Mouse (Mus musculus) left cerebral cortex, postnatal 36 days (tissue): ENCODE results near the gene Ap1g2. TPM values are rescaled to one million over a fixed set of nuclear protein-coding genes. Genes with fewer than 3 reads are reported as not detected.

Experiments used
- DNase-seq, 2 experiments: peaks; one replicate each; pipeline ENCODE4 v3.0.0; 2021 to 2022; ENCODE audit warnings: low spot score in 2 of 2, mixed read lengths in 1 of 2
- intact Hi-C: fragments of 180-260 bp; cut with DNase I; formaldehyde crosslinking; loops from one replicate; pipeline ENCODE4 v1.15.1; 2025
- total RNA-seq, 2 experiments: library from RNA; stranded (reverse); gene quantifications; 2 replicates each; pipeline ENCODE4 v1.2.3; 2021

Ap1g2 gene
- total RNA-seq, 2 experiments from 2014 or later: 6.3 to 20.1 TPM

DNA sequence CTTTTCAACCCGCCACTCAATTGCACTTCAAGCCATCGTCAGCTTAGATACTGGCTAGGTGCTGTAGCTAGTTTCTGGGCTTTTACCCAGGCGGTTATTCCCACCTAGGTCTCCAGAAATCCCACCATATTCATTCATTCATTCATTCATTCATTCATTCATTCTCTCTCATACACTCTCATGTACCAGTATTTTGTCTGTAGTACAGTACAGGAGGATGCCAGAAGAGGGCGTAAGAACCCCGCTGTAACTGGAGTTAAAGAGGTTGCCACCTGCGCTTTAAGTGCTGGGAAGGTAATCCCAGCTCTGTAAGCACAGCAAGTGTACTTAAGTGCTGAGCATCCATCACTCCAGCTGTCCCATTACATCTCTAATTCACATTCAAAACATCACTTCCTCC is 12.5 kb downstream of the Ap1g2 start:
- intact Hi-C loops: loop anchor here (5.0 kb wide), 1 partner anchor 197 kb away; no protein-coding TSS in a partner anchor
- no peak for DNase-seq

DNA sequence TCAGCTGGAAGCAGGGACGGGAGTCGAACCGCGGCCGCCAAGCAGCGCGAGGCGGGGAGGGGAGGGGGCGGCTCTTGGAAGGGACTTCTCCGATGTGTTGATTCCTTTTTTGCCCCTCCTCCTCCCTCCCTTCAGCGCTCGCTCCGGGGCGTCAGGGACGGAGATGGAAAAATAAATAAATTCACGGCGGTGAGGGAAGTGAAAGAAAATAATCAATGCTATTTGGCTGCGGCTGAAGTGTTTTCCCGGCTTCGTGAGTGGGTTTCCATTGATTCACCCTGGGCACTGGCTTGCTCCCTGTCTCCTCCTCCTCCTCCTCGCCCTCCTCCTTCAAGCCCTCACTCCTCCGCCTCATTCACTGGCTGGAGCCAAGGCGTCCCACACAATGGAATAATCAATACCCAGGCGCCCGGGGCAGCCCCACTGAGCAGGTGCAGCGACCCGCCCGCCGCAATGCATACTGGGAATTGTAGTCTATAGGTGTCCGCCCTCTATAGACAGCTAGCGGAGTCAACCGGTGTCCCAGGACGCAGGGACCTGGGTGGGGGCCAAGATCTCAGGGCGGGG is 14.3 kb downstream of the Ap1g2 start, which contains the start of gene Zfhx2:
Gene Zfhx2 (minus strand): TSS at position 314 of the 567 bp plus-strand sequence.
- intact Hi-C loops: loop anchor here (5.0 kb wide), 1 partner anchor 195 kb away; no protein-coding TSS in a partner anchor

DNA sequence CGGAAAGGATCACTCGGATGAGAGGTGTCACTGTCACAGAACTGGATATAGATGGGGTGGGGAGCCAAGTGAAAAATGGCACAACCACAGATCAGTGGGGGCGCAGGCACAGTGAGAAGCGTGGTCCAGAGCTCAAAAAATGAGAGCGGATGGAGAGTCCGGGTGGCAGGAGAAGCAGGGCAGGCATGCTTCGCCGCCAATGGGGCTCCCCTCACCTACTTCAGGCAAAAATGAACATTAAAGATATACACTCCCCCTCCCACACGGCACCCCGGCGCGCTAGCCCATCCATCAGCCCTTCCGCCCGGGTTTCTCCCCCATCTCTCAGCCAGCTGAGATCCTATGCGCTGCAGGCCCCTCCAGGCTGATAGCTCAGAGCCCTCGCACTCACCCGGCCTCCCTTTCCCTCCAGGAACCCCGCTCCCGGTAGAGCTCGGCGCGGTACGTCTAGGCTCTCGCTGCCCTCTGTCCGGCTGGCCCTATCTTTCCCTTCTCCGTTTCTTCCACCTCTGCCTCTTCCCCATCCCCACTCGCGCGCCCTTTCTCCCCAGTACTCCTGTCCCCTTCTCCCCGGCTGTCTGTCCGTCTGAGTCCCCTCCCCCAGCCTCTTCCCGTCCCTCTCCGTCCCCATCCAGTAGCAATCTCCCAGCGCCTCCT is 15.1 kb downstream of the Ap1g2 start:
- intact Hi-C loops: loop anchor here (2.0 to 5.0 kb wide), 2 partner anchors 37 to 194 kb away; no protein-coding TSS in a partner anchor
- DNase-seq: no peak

More for the DNA sequence above, 14.3 kb downstream of the Ap1g2 start, which contains the start of gene Zfhx2:
- peak; percentile 95 for DNase-seq

DNA sequence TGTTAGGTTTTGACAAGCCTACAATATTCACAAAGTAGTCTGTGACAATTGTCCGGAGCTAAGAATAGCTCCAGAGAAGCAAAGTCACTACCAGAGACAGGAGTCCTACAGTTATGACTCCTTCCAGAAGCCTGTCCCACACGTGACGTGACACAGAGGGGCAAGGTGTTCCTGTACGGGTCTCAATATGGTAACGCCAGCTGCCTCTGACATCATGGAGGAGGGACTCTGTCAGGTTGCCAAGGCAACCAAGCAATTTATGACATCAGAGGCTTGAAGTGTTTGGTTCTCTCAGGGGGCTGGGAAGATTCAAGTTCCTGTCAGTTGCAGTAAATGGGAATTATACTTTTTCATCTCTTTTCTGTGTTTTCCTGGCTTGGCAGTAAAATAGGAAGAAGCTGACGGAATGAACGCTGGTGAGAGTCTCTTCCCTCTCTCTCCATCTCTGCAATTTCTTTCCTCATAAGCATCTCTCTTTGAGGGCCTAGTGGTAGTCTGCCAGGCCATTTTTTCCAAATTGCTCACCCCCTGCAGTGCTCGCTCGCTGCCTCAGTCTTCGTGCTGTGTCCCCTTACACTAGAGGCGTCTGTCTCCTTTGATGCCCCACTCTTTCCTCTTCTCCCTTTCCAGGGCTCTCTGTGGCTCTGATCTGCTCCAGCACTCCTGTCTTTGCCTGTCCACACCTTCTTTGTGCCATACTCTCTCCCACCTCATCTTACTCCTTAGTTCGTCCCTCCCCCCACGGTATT is 17.0 kb downstream of the Ap1g2 start:
- intact Hi-C loops: no loop called here
- peak in 1 of 2 experiments; percentile 72 for DNase-seq

DNA sequence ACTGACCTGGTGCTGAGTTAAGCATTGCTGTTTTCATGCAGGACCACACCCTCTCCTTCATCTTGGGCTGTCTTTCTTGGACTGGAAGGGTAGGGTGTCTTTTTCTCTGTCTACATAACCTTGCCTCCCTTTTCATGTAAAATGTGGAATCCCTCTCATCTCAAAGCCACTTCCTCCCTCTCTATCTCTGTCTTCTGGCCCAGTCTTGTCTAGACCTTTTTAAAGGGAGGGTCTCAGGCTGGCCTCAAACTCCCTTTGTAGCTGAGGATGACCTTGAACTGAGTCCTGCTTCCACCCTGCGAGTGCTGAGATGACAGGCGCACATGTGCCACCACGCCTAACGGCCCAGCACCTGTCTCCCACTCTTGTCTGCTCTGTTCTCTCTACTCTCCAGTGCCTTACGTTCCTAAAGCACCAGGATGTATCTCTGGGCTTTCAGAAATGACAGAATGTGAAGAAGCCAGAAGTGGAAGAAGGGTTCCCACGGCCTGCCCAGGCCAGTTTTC is 20.3 kb downstream of the Ap1g2 start:
- intact Hi-C loops: no loop called here
- no peak for DNase-seq

DNA sequence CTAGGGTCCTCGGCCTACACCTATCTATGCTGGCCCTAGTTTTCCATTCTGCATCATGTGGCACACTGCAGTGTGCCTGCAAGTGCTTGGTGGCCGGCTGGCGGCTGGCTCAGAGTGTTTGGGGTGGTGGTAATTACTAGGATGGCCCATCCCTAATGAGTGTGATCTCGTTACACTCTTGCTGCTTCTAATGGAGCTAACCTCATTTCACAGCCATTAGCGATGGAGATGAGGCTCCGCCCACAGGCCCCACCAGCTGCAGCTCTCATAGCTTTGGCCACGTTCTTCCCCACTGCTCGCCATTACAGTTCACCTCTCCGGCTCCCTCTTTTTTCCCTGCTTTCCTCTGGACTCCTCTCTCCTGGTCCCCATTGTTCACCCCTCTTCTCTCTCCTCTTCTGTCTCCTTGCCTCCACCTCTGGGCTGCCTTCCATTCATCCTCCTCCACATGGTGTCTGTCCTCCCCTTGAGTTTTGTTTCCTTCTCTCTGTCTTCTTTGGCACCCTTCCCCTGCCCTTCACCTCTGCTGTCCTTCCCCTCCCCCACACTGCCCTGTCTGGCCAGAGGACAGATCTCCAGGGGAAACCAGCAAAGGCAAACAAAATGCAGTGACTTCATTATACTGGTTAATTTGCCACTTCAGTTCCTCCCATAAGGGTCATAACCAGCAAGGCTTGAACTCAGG is 20.9 kb downstream of the Ap1g2 start:
- no peak for DNase-seq
- intact Hi-C loops: no loop called here

DNA sequence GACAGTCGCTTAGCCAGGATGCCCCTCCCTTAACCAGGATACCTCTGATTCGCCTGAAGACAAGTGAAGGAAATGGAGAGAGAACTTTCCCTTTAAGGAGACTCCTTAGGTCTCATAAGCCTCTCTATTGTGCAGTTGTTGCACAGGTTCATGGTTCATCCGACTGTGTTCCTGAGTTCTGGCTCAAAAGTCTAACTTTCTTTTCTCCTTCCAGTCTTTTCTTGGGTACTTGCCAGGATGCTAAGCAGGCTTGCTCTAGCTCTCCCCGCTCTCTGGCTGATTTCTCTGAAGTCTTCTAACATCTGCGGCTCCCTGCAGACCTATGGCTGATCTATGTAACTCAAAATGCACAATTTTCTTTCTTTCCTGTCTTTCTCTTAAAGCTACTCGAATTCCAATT is 22.9 kb downstream of the Ap1g2 start:
- intact Hi-C loops: no loop called here
- DNase-seq: peak in 1 of 2 experiments; percentile 3

DNA sequence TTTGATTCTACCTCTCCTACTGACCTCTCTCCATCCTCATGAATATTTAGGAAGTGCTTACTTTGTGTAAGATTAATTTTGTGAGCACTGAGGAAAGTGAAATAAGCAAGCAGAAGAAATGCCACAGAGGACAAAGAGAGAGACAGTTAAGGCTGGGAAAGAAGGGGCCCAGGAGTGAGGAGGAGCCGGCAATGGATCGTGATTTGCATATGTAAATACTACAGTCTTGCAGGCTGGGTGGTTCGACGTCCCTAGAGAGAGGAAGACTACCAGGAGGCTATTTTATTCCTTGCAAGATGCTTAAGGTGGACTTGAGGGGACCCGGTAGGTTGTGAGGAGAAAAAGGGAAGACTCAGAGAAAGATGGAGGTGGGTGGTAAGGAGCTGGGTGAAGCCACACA is 25.3 kb downstream of the Ap1g2 start:
- intact Hi-C loops: no loop called here
- peak in 1 of 2 experiments; percentile 3 for DNase-seq

DNA sequence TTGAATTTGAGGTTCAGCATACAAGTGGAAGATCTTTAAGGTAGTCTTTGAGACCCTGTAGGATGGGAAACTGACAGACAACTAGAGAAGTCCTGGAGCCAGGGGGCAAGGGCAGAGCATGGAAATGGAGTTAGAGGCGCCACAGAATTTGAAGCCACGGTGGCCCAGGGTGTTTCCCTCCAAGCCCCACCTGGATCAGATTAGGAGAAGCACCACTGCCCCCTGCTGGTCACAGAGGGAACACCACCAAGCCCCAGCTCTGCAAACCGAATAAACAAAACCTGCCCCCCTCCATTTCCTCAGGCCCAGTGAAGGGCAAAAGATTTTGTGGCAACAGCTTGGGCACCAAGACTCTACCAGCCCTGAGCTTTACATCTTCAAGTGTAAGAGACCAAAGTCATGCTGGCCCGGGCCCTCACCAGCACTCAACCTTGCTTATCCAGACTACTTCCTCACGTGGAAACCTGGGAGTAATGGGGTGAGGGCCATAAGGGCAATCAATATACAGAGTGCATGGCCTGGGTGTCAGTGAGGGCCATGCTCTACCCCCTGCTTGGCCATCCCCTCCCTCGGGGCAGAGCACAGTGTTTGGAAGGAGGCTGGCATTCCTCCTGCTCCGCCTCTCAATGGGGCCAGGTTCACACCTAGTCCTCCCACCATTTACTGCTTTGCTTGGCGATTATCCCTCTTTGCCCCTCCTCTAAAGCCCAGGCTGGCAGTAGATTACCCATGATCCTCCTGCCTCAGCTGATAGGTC is 27.0 kb downstream of the Ap1g2 start:
- peak in 1 of 2 experiments; percentile 58 for DNase-seq
- intact Hi-C loops: loop anchor here (2.0 kb wide), 1 partner anchor 55 kb away; no protein-coding TSS in a partner anchor

DNA sequence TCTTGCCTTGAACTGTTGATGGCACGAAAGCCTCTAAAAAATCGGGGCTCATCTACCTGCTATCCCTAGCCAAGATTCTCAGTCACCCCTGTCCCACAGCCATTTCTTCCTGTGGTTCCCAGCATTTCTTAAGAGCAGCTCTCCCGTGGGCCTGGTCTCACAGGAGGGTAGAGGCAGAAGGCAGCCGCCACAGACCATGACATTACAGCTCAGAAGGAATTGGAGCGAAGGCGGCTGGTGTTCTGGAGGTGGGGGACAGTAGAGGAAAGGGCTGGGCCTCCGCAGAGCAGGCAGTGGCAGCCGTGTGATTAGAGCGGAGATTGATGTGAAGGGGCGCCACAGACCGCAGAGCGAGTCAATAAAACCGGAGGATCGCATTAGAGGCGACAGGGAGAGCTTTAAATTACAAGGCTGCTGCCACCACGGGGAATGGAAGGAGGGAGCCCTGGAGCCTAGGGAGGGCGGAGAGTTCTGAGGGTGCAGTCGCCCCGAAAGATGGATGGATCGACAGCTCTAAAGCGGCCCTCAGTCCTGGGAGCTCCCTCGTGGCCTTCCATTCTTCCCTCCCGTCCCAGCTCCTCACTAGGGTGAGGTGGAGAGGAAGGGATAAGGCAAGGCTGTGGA is 27.9 kb downstream of the Ap1g2 start:
- DNase-seq: peak in 1 of 2 experiments; percentile 27
- intact Hi-C loops: loop anchor here (2.0 kb wide), 1 partner anchor 54 kb away; no protein-coding TSS in a partner anchor

DNA sequence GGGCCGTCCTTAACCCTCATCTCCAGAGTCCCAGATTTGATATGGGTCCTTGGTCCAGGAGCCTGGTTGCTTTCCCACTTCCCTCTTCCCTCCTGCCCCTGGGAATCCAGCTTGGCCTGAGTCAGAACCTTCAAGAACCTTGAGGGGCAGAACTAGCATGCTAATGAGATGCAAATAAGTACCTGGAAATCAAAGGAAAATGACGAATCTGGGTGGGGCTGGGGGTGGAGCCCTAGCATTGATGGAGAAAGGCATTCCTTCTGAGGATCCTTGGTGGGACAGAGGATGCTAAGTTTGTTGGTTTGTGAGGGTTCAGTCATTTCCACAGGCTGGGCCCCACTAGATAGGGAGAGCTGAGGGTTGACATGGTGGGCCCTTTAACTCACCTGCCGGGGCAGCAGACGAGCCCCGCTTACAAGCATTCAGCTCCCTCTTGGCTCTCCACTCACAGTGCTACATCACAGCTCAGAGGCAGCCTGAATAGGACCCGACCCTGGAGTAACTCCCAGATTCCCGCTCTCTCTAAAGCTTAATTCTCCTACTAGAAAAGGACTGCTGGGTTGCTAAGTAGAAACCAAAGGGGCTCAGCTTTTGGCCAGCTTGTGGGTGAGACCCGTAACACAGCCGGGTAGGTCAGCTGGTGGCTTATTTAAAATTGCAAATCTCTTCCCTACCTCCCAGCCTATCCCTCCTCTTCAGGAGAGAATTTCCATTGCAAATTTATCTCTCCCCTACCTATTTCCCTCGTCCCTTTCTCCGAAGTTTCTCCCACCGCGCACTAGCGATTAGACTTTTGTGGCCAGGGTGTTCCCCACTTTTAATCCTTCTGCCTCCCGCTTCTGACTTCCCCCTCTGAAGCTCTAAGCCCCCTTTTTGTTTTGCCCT is 28.7 kb downstream of the Ap1g2 start:
- peak in 1 of 2 experiments; percentile 6 for DNase-seq
- intact Hi-C loops: loop anchor here (2.0 kb wide), 1 partner anchor 53 kb away; no protein-coding TSS in a partner anchor

DNA sequence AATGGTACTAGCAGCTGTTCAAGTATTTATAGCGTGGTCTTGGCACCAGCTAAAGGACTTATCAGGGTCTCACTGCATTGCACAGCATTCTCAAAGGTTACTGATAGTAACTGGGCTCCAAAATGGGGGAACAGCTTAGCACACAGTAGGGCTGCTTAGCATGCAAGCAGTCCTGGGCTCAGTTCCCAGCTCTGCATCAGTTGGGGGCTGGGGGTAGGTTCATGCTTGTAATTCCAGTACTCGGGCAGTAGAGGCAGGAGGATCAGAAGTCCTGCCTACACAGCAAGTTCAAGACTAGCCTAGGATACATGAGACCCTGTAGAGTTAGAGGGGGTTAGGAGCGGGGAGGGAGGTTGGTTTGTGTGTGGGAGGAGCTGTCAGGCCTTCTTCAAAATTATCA is 29.4 kb downstream of the Ap1g2 start:
- intact Hi-C loops: no loop called here
- peak in 1 of 2 experiments; percentile 3 for DNase-seq

DNA sequence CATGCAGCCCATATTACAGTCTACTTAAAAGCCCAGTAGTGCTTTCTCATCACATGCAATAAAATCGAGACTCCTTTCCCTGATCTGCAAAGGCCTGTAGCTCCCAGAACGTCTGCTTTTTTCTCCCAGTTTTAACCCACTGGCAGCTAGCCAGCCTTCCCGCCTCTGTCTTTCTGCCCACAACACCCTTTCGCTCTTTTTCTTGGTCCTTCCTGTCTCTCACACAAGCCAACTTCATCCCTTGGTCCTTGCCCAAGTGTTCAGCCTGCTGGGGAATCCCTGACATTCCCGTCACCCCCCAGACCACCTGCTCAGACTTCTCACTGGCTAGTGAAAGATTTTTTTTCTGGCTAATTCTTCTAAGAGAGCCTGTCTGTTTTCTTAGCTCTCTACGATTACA is 30.2 kb downstream of the Ap1g2 start:
- peak; percentile 78 to 79 for DNase-seq

DNA sequence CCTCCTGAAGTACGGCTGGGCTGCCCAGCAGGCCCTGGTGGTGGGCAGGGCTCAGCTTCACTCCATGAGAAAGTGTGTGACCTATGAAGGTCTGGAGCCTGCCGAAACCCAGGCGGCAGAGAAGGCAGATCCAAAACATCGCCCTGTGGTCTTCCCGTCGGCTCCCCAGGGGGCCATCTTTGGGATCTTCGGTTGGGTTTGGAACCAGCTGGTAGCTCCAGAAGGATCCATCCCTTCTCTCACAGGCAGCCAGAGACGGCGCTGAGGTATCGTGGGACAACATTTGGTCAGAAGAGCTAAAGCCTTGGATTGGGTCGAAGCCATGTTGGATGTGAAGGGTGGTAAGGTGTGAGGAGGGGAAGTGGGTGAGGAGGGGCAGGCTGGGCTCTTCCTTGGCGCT is 32.0 kb downstream of the Ap1g2 start:
- DNase-seq: no peak
- intact Hi-C loops: no loop called here

More for the DNA sequence above, 30.2 kb downstream of the Ap1g2 start:
- intact Hi-C loops: no loop called here

DNA sequence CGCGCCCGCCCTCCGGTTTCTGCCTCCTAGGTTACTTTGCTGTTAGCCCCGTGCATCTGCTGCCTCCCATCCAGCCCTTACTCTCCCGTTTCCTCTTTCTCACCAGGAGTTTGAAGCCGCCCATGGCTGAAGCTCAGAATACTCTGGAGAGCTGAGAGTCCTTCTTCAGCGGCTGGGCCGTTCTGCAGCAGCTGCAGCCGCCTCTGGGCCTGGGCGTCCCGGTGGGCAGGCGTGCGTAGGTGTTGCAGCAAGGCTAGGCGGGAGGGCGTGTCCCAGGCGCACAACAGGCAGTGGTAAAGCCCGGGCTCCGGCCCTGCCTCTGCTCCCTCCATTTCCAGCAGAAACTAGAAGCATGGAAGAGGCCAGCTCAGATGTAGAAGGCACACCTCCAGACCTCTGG is 34.6 kb downstream of the Ap1g2 start:
- peak in 1 of 2 experiments; percentile 63 for DNase-seq
- intact Hi-C loops: no loop called here

DNA sequence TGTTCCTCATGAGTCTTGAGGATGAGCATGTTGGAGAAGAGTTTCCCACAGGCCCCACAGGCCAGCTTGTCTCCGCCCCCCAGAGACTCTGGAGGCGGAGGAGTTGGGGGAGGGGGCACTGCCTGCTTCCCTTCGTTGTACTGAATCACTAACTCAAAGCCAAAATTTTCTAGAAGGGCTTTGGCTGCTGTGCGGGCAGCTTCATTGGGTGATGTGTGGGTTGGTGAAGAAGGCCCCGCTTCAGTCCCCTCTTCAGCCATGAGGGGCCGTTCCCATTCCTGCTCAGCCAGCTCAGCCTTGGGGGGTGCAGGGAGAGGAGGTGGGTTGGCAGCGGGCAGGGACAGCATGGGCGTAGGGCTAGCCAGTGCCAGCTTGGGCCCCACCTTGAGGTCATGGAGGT is 40.4 kb downstream of the Ap1g2 start:
- intact Hi-C loops: no loop called here
- peak in 1 of 2 experiments; percentile 59 for DNase-seq

DNA sequence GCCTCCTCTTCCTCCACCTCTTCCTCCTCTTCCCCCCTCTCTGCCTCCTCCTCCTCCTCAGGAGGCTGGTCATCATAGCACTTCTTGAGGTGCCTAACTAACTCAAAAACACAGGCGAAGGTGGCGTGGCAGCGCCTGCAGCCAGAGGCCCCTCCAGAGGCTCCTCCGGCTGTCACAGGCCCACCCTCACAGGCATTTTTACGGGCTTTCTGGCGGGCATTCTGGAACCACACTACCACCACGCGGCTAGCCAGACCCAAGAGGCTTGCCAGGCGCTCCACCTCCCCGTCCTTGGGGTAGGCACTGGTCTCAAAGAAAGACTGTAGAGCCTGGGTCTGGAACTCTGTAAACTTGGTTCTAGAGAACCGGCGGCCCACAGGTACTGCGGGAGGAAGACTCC is 41.0 kb downstream of the Ap1g2 start:
- intact Hi-C loops: no loop called here
- peak in 1 of 2 experiments; percentile 14 for DNase-seq
